Mouse (Mus musculus): ENCODE results near the gene Rnf141.

GRCm38 (mm10) chr7:110865570-110865969 is 21.3 kb upstream of the Rnf141 start:
- TF ChIP-seq CTCF (IDR thresholded peaks at IDR 0.05; ENCODE audit: borderline replicate concordance, insufficient read depth, low read depth, low read length) (no peak), POLR2A (IDR thresholded peaks at IDR 0.05; ENCODE audit: borderline replicate concordance, insufficient read depth, low read length) (no peak)

Measured in cerebellum, adult 2 months (tissue).